Mouse (Mus musculus) lung, postnatal 0 days (tissue): ENCODE data around the gene Cyb5d1. TPM values are rescaled to one million over a fixed set of nuclear protein-coding genes. Genes with fewer than 3 reads are reported as not detected.

ENCODE experiments used
- ATAC-seq: fragments of 200-750 bp; cut with Nextera tagmentation; 2 replicates; pipeline ENCODE4 v1.8.0; 2017; ENCODE audit warnings: moderate library complexity
- DNase-seq: peaks from one replicate; pipeline ENCODE4 v3.0.0-alpha.2; 2016; ENCODE audit warnings: low spot score
- H3K27ac ChIP-seq: fragments of 300-500 bp; sonication (generic); 2 replicates; pipeline ENCODE4 v1.5.1; 2014; ENCODE audit warnings: antibody characterized with exemption, mild to moderate bottlenecking, low read length, mixed read lengths
- H3K27me3 ChIP-seq: fragments of 300-500 bp; sonication (generic); replicated peaks from 2 replicates; pipeline ENCODE4 v1.6.1; 2014; ENCODE audit warnings: low read length, mixed read lengths; ENCODE audit not compliant: insufficient read depth
- H3K36me3 ChIP-seq: fragments of 300-500 bp; sonication (generic); 2 replicates; pipeline ENCODE4 v1.6.1; 2014; ENCODE audit warnings: low read length, mixed read lengths; ENCODE audit not compliant: insufficient read depth
- H3K4me1 ChIP-seq: fragments of 300-500 bp; sonication (generic); 2 replicates; pipeline ENCODE4 v1.6.1; 2014; ENCODE audit warnings: antibody characterized with exemption, low read depth, low read length, mixed read lengths; ENCODE audit not compliant: insufficient read depth
- H3K4me2 ChIP-seq: fragments of 300-500 bp; sonication (generic); replicated peaks from 2 replicates; pipeline ENCODE4 v1.6.1; 2014; ENCODE audit warnings: low read depth, mild to moderate bottlenecking, low read length, moderate library complexity, mixed read lengths
- H3K4me3 ChIP-seq: fragments of 300-500 bp; sonication (generic); 2 replicates; pipeline ENCODE4 v1.5.1; 2014; ENCODE audit warnings: low read depth, low read length
- H3K9ac ChIP-seq: fragments of 300-500 bp; sonication (generic); replicated peaks from 2 replicates; pipeline ENCODE4 v1.6.1; 2014; ENCODE audit warnings: low read depth, mild to moderate bottlenecking
- H3K9me3 ChIP-seq: fragments of 300-500 bp; sonication (generic); 2 replicates; pipeline ENCODE4 v1.6.1; 2016; ENCODE audit warnings: low read length, mixed read lengths
- CTCF ChIP-seq: IDR thresholded peaks from 2 replicates; pipeline ENCODE4 v1.5.1; 2016; ENCODE audit warnings: antibody characterized with exemption, mild to moderate bottlenecking
- EP300 ChIP-seq: IDR thresholded peaks from 2 replicates; pipeline ENCODE4 v1.6.1; 2016; ENCODE audit warnings: antibody characterized with exemption, mild to moderate bottlenecking, control low read depth
- WGBS: fragments of 180-500 bp; shearing (Covaris S2); extraction: QIAGEN DNeasy Blood & Tissue Kit; methylation state at CpG from one replicate; pipeline ENCODE4 v1.1.7; 2014; 5-methylcytosine and 5-hydroxymethylcytosine counted together
- polyA plus RNA-seq: library from polyadenylated mRNA; unstranded; fragments of >200 nt; fragmentation: Nextera tagmentation; extraction: Ambion mirVana; gene quantifications from 2 replicates; pipeline ENCODE4 v1.2.1, GENCODE M21; 2015

Cyb5d1 gene
- polyA plus RNA-seq, 1 experiment from 2014 or later: 16.3 TPM

GRCm38 (mm10) chr11:69367616-69368355, 27.6 kb downstream of the Cyb5d1 start:
- Histone ChIP-seq H3K27ac (peak overlapping the region; percentile 100), H3K4me3 (peak overlapping the region; percentile 98), H3K36me3 (0 out of 2 replicates have a peak, but pooled peaks cover 3% of the 10 kb centered on the region), H3K27me3 (no peaks in the 10 kb centered on the region), H3K4me2 (peak overlapping the region; percentile 77), H3K9ac (peak overlapping the region; percentile 95), H3K9me3 (no peaks in the 10 kb centered on the region), H3K4me1 (peaks cover 24% of the 10 kb centered on the region)
- 3% methylated on average over 22 of the region's 22 CpGs for WGBS
- ATAC-seq (no peak), DNase-seq (peak; percentile 43)
- TF ChIP-seq EP300 (no peak), CTCF (peak; percentile 1; the same call in 1 of the 2 replicates)

GRCm38 (mm10) chr11:69366855-69367615, 28.4 kb downstream of the Cyb5d1 start:
- H3K9ac ChIP-seq: peak overlapping the region; percentile 95
- ATAC-seq (peak; percentile 7; the same call in 1 of the 2 replicates), DNase-seq (peak; percentile 45)
- H3K4me1 ChIP-seq: peaks cover 24% of the 10 kb centered on the region
- TF ChIP-seq EP300: peak; percentile 55; the same call in 1 of the 2 replicates
- no peak for TF ChIP-seq CTCF
- H3K4me2 ChIP-seq: peak overlapping the region; percentile 77
- H3K36me3 ChIP-seq: 0 out of 2 replicates have a peak, but pooled peaks cover 4% of the 10 kb centered on the region
- H3K4me3 ChIP-seq: peak overlapping the region; percentile 98
- no peaks in the 10 kb centered on the region for H3K27me3 ChIP-seq
- H3K9me3 ChIP-seq: no peaks in the 10 kb centered on the region
- WGBS: under 1% methylated on average over 22 of the region's 22 CpGs
- peak overlapping the region; percentile 100 for H3K27ac ChIP-seq

GRCm38 (mm10) chr11:69366157-69366854, 29.1 kb downstream of the Cyb5d1 start:
- Histone ChIP-seq H3K4me2 (peak overlapping the region; percentile 77), H3K36me3 (0 out of 2 replicates have a peak, but pooled peaks cover 11% of the 10 kb centered on the region), H3K9me3 (no peaks in the 10 kb centered on the region), H3K9ac (peak overlapping the region; percentile 26; the same call in 1 of the 2 replicates), H3K27me3 (no peaks in the 10 kb centered on the region), H3K4me3 (peak overlapping the region; percentile 98), H3K27ac (peak overlapping the region; percentile 100), H3K4me1 (peaks cover 24% of the 10 kb centered on the region)
- peak; percentile 100 for DNase-seq
- WGBS: under 1% methylated on average over 25 of the region's 26 CpGs
- peak; percentile 81 for ATAC-seq
- peak; percentile 18; the same call in 1 of the 2 replicates for TF ChIP-seq CTCF
- TF ChIP-seq EP300: no peak; the same call in 1 of the 2 replicates

DNA sequence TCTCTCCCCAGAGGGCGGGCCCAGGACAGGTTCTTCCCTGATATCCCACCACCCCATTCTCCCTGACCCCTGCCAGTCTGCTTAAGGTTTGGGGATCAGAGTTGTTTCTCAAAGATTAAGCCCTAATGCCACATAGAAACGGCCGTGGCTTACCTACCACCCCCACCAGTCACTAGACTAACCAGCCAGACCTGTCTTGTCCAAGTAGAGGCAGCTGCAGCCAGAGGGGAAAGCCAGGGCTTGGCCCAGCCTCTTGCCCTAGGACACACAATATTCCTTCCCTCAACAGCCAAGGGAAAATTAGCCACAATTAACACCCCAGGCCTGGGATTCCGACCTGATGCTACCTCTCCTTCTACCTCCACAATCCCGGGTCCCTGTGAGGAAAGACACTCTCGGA, 29.7 kb downstream of the Cyb5d1 start:
- Histone ChIP-seq H3K36me3 (peaks cover 17% of the 10 kb centered on the region; the same call in 1 of the 2 replicates), H3K4me2 (peak overlapping the region; percentile 77), H3K4me1 (peaks cover 24% of the 10 kb centered on the region), H3K4me3 (peak overlapping the region; percentile 98), H3K27ac (peak overlapping the region; percentile 100), H3K9me3 (no peaks in the 10 kb centered on the region), H3K27me3 (no peaks in the 10 kb centered on the region), H3K9ac (peak overlapping the region; percentile 26; the same call in 1 of the 2 replicates)
- peak; percentile 14; the same call in 1 of the 2 replicates for ATAC-seq
- peak; percentile 58 for DNase-seq
- WGBS: 22% methylated on average over 6 of the region's 6 CpGs
- TF ChIP-seq EP300 (no peak), CTCF (no peak)

DNA sequence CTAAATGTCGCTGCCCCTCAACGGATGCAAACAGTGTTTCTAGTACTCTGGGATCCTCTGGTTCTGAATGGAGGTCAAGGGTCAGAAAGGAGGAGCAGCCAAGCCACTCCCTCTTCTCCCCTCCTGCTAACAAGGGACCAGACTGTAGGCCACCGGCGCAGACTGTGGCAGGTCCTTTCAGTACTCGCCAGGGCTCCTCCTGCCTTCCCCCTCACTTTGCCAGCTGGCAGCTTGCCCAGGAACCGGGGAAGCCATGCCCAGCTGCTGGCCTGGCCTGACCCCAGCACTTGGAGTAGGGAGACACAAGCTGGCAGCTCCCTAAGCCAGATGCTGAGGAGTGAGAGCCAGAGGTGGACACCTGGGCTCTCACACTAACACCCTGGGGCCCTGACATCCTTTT, 30.5 kb downstream of the Cyb5d1 start:
- H3K4me3 ChIP-seq: no peak overlapping the region
- H3K9me3 ChIP-seq: no peaks in the 10 kb centered on the region
- H3K4me2 ChIP-seq: peak overlapping the region; percentile 77
- peaks cover 24% of the 10 kb centered on the region; the same call in 1 of the 2 replicates for H3K36me3 ChIP-seq
- H3K27me3 ChIP-seq: no peaks in the 10 kb centered on the region
- H3K9ac ChIP-seq: no peak overlapping the region
- peak overlapping the region; percentile 100 for H3K27ac ChIP-seq
- DNase-seq (peak; percentile 96), ATAC-seq (peak; percentile 66)
- peaks cover 24% of the 10 kb centered on the region for H3K4me1 ChIP-seq
- peak; percentile 9 for TF ChIP-seq EP300
- no peak; the same call in 1 of the 2 replicates for TF ChIP-seq CTCF
- 2% methylated on average over 6 of the region's 6 CpGs for WGBS
